Mouse (Mus musculus) adrenal gland, postnatal 10 days (tissue): ENCODE measurements around the gene Morn1. TPM values are rescaled to one million over a fixed set of nuclear protein-coding genes. Genes with fewer than 3 reads are reported as not detected.

Experiments
- DNase-seq: peaks from one replicate; pipeline ENCODE4 v3.0.0; 2021; ENCODE audit warnings: mixed read lengths
- total RNA-seq, 2 experiments: library from RNA; stranded (reverse); gene quantifications; 2 replicates each; pipeline ENCODE4 v1.2.3; 2021

Gene Morn1
- total RNA-seq, 2 experiments from 2014 or later: 7.0 to 11.2 TPM

DNA sequence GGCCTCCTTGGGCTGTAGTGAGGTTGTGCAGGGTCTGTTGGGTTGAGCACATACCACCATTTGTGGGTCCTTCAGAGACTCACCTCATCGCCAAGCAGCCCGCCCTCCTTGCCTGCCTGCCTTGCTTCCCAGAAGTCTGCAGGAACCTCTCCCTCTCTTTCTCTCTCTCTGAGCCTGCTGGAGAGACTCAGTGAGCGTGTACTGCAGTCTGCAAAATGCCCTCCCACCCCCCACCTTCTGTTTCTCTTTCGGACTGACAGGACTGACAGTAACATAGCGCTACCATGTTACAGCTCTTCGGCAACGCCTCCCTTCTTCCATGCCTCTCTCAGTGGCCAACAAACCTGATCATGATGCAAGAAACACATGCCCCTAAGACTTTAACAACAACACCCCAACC lies 103.9 kb downstream of the Morn1 start:
- DNase-seq: no peak

Other genes with a start within 250 kb of the Morn1 start
- gene Ttc34, start 249.1 kb upstream of the Morn1 start, total RNA-seq: under 1 TPM; 0.12 to 0.42 TPM
- gene Mmel1, start 217.0 kb upstream of the Morn1 start, total RNA-seq: under 1 TPM; 0.24 to 0.45 TPM
- 10 to 100 TPM; 37.8 to 44.3 TPM for gene Fam213b, start 187.4 kb upstream of the Morn1 start, total RNA-seq
- 10 to 100 TPM in 1 of 2 experiments, 1 to 10 TPM in 1; 8.1 to 12.7 TPM for gene Tnfrsf14, start 158.0 kb upstream of the Morn1 start, total RNA-seq
- gene Hes5, start 125.7 kb upstream of the Morn1 start, total RNA-seq: under 1 TPM in 1 of 2 experiments, not detected in 1; 0.76 TPM
- gene Pank4, start 122.5 kb upstream of the Morn1 start, total RNA-seq: 10 to 100 TPM; 23.1 to 35.2 TPM
- gene Plch2, start 29.8 kb upstream of the Morn1 start, total RNA-seq: under 1 TPM; 0.27 to 0.79 TPM
- gene Pex10, start 19.6 kb upstream of the Morn1 start, total RNA-seq: 10 to 100 TPM; 21.8 to 30.1 TPM
- gene Rer1, start 195 bp upstream of the Morn1 start, total RNA-seq: 10 to 100 TPM; 91.2 to 93.1 TPM
- 10 to 100 TPM; 65.3 to 80.4 TPM for gene Ski, start 136.0 kb downstream of the Morn1 start, total RNA-seq
- gene Faap20, start 163.2 kb downstream of the Morn1 start, total RNA-seq: 10 to 100 TPM; 41.1 to 47.3 TPM